Mouse (Mus musculus): Measurements from ENCODE around the gene Nlrp6.
A peak's percentile ranks its signal among the peaks of the same experiment; 100 is the strongest.
"Not testable (repeated sequence)": the region's sequence is repeated elsewhere in the genome, so short reads cannot be mapped to it uniquely, and the experiment has no call there.

Gene Nlrp6

GRCm38 (mm10) chr7:140920418-140921029 lies at the start of gene Nlrp6:
Gene Nlrp6 (plus strand): TSS chr7:140920902.
- no peak for DNase-seq (ENCODE audit: low spot score)

DNA sequence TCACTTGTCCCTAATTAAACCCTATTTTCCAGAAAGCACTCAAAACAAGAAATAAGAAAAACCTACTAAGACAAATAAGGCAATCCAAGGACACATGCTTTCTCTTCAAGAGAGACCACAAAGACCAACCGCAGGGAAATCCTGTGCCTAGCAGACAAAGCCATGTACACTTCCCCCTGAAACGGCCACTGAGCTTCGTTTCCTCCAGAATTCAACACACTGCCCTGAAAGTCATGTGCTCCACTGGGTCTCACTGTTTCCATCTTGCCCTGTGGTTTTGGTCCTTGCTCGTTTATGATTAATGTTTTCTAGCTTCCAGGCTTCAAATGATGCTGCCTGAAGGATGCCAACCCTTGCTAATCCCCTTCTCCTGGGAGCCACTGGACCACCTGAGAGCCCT lies 46.5 kb upstream of the Nlrp6 start:
- DNase-seq (ENCODE audit: low spot score) = no peak

DNA sequence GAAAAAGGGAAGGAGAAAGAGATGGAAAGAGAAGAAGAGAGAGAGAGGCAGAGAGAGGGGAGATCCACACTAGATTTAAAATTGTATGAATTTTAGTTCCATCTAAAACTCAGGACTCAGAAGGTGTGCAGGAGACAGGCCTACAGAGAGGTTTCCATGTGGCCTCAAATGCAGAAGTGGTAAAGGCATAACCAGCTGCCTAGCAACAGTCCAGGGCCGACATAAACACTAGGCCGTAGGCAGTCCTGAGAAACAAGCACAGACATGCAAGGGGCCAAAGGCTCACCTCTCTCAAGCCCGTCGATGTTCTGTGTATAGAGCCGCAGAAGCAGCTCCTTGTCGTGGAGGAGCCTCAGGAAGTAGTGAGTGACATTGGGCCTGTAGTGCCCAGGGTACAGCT lies 43.3 kb upstream of the Nlrp6 start:
- no peak for DNase-seq (ENCODE audit: low spot score)

DNA sequence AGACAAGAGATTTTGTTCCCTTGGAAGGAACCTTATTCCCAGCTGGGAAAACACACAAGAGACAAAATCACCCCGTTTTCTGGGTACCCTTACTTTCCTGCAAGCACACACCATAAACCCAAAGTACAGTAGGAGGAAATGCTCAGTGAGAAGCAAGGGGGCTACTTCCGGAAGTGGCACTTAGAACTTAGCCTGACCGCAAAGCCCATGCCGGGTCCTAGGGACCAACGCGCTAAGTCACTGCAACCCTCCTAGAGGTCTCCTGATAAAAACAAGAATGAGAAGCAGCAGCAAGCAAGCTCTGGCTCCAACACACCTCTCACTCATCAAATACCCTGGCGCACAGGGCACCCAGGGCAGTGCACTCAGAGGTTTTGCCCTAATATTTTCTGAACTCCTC lies 41.3 kb upstream of the Nlrp6 start:
- no peak for DNase-seq (ENCODE audit: low spot score)

- no peak for DNase-seq (ENCODE audit: low spot score)
Measured at GRCm38 (mm10) chr7:140880419-140880818, 40.3 kb upstream of the Nlrp6 start.

- no peak for DNase-seq (ENCODE audit: low spot score)
Measured at GRCm38 (mm10) chr7:140880865-140881515, 39.7 kb upstream of the Nlrp6 start.

- DNase-seq (ENCODE audit: low spot score) = peak; percentile 99
Measured at GRCm38 (mm10) chr7:140881696-140882468, 38.8 kb upstream of the Nlrp6 start, which contains the start of the genes Psmd13 and Sirt3. Gene Psmd13 (plus strand): TSS chr7:140881968. Gene Sirt3 (minus strand): TSS chr7:140882309.

GRCm38 (mm10) chr7:140882469-140882803 lies 38.3 kb upstream of the Nlrp6 start:
- no peak for DNase-seq (ENCODE audit: low spot score)

DNA sequence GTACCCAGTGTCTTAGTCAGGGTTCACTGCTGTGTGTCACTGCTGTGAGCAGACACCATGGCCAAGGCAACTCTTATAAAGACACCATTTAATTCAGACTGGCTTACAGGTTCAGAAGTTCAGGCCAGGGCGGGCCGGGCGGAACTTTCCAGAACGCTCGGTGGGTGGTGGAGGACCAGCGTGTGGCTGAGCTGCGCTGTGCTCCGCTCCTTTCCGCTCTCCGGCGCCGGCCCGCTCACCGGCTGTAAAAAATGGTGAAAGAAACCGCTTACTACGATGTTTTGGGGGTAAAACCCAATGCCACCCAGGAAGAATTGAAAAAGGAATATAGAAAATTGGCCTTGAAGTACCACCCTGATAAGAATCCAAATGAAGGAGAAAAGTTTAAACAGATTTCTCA lies 30.1 kb upstream of the Nlrp6 start:
- DNase-seq (ENCODE audit: low spot score) = not testable (repeated sequence)

DNA sequence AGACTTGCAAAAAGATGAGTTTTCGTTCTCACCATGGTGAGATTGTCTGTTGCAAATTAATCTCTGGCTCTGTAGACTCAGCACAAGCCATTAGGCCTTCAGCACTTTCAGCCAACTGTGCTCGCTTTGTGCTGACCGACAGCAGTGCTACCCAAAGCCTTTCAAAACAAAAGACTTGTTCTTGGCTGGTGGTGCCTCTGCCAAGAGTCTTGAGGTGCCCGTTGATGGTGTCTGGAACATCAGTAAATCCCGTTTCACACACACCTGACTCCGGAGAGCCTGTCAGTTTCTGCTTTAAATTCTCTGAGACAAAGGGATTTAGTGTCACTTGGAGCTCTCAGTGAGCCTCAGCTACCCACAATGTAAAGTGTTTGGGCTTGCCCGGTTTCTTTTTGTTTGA lies 26.7 kb upstream of the Nlrp6 start:
- DNase-seq (ENCODE audit: low spot score) = no peak

DNA sequence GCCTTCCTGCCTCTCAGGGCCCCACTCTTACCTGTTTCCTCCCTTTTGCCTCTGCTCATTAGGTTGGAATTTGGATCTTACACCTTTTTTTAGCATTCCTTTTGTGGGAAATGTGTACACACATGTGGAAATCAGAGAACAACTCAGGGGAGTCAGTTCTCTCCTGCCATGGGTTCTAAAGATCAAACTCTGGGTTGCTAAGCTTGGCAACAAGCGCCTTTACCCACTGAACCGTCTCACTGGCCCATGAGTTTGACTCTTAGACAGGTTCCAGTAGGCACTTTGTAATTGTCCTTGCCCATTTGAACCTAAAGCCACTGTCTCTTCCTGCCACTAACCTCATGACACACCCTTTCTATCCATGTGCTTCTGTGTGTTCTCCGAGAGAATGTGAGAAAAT lies 26.1 kb upstream of the Nlrp6 start:
- no peak for DNase-seq (ENCODE audit: low spot score)

- DNase-seq (ENCODE audit: low spot score) = no peak
Measured at GRCm38 (mm10) chr7:140897863-140898262, 22.8 kb upstream of the Nlrp6 start.

GRCm38 (mm10) chr7:140899121-140899520 lies 21.6 kb upstream of the Nlrp6 start:
- no peak for DNase-seq (ENCODE audit: low spot score)

- no peak for DNase-seq (ENCODE audit: low spot score)
Measured at GRCm38 (mm10) chr7:140900220-140900619, 20.5 kb upstream of the Nlrp6 start, which contains the start of gene Cox8b. Gene Cox8b (minus strand): TSS chr7:140900446.

GRCm38 (mm10) chr7:140902036-140902875 lies 18.4 kb upstream of the Nlrp6 start:
- no peak for DNase-seq (ENCODE audit: low spot score)

DNA sequence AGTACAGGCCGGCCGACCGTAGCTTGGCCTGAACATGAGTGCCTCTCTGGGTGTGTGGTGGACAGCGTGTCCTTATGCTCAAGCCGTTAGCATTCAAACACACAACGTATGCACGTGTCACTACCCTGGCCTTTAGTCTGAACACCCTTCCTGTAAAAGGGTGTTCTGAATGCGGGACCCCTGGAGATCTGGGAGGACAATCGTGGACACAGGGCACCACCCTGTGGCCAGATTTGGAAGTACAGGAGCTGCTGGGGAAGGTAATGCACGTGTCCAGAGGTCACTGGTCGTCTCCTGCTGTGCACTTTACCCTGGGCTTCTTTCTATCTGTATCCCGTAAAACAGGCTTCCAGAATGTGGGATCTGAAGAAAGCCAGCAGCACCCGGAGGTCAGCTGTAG lies 17.5 kb upstream of the Nlrp6 start:
- DNase-seq (ENCODE audit: low spot score) = peak; percentile 92

DNA sequence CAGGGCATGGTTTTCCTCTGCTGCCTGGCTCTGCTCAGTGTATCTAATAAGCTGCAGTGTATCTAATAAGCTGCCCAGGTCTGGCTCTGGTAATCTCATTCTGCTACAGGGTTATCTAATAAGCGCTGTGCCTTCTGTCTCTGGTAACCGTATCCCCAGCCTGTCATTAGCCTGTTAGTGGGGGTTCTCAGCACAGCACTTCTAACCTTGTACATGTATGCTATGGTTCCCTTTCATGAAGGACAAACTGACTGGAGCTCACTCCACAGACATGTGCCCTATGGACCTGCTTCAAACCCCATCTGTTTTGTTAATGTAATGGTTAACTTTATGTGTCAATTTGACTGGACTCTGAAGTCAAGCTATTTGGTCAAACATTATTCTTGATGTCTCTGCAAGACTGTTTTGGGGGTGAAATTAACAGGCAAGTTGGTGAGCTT lies 15.0 kb upstream of the Nlrp6 start:
- no peak for DNase-seq (ENCODE audit: low spot score)

DNA sequence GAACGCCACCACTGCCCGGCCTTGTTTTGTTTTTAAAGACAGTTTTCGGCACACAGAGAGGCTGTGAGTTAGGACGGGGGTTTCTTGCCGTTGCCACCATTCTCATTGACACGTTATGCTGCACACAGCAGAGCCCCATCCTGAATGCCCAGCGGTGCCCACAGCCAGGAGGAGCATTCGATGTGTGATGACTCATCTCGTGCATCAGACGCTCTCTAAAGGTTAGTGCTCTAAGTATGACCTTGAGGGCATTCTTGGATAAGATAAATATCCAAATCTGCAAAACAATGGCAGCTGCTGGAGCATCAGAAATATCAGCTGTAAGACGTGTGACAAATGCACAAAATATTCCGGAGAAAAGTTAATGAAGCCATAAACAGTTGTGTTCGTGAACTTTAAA lies 13.6 kb upstream of the Nlrp6 start:
- DNase-seq (ENCODE audit: low spot score) = no peak

- no peak for DNase-seq (ENCODE audit: low spot score)
Measured at GRCm38 (mm10) chr7:140907697-140908096, 13.0 kb upstream of the Nlrp6 start.

- peak; percentile 45 for DNase-seq (ENCODE audit: low spot score)
Measured at GRCm38 (mm10) chr7:140908181-140908580, 12.5 kb upstream of the Nlrp6 start.

DNA sequence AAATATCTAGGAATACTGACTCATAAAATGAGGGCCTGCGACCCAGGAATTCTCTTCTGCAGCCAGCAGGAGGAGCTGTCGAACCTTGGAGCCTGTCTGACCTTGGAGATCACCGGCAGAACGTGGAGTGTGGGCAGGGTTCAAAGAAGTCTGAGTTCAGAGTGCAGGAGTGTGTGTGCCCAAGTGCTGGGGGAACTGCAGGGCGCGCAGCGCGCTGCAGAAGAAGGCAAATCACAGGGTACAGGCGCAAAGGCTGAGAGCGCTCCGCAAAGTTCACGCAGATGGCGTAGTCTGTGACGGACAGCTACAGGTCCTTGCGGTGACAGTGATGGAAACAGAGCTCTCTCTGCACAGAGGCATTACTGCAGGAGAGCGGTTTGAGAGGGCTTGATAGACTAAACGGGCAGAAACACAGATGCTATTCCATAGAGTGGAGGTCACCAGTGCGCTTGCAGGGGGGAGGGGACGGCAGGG lies 12.0 kb upstream of the Nlrp6 start:
- DNase-seq (ENCODE audit: low spot score) = peak; percentile 90

GRCm38 (mm10) chr7:140912293-140912692 lies 8.4 kb upstream of the Nlrp6 start:
- DNase-seq (ENCODE audit: low spot score) = no peak
